Mouse (Mus musculus) right cerebral cortex, adult 18-20 months (tissue): Measurements from ENCODE around the gene Rbfox1.

Source experiments
- DNase-seq: peaks from one replicate; pipeline ENCODE4 v3.0.0; 2022; ENCODE audit warnings: mixed read lengths

Gene Rbfox1

DNA sequence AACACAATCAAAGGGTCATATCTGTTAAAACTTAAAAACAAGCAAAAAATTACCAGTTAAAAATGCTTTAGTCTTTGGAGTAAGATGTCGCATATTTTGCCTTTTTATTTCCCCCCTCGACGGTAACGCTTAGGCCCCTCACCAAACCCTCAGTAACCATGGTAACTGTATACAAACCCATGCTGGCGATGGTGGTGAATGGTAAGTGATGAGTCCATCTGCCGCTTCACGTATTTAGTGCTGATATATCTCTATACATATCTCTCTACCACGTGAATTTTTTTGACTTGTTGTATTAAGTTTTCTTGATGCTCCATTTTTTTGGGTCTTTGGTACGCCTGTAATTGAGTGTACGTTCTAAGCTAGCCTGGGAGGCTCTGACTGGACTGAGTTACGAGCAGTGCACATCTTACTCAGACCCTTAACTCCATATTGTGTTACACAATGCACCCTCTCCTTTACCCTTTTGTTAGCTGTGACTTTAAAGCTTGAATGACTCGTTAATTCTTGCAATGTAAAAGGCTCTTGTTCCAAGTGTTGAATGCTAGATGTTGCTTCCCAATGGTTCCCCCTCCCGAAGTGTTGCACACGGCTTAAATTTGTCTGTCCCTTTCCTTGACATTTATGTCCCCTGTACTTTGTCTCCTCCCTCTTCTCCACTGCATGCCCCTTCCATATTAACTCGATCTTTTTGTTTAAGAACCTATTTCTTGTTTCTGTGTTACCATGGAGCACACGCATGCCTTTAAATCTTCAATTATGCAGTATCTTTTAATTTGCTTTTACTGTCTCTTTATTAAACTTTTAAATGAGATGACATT is 1408.0 kb downstream of the Rbfox1 start:
- DNase-seq = no peak

GRCm38 (mm10) chr16:7302416-7302815 is 1417.3 kb downstream of the Rbfox1 start:
- no peak for DNase-seq

GRCm38 (mm10) chr16:7329196-7329595 is 1444.0 kb downstream of the Rbfox1 start:
- no peak for DNase-seq

GRCm38 (mm10) chr16:7341186-7341585 is 1456.0 kb downstream of the Rbfox1 start:
- DNase-seq = no peak

DNA sequence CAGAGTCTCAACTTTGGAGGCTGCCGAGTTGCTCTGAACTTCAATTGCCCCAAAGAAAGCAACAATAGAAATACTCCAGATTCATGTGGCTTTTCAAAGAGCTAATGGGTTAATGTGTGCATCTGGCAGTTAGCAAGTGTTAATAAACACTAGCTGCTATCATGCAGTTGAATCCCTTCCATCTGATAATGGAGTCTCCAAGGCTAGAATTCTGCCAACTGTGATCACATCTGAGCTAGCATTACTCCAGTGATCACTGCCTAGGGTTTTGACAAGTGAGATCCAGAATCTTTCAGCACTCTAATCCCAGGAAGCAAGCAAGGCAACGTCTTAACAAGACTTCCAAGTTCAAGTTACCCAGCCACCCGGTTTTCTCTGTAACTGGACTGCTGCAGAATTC is 1460.1 kb downstream of the Rbfox1 start:
- DNase-seq = no peak

DNA sequence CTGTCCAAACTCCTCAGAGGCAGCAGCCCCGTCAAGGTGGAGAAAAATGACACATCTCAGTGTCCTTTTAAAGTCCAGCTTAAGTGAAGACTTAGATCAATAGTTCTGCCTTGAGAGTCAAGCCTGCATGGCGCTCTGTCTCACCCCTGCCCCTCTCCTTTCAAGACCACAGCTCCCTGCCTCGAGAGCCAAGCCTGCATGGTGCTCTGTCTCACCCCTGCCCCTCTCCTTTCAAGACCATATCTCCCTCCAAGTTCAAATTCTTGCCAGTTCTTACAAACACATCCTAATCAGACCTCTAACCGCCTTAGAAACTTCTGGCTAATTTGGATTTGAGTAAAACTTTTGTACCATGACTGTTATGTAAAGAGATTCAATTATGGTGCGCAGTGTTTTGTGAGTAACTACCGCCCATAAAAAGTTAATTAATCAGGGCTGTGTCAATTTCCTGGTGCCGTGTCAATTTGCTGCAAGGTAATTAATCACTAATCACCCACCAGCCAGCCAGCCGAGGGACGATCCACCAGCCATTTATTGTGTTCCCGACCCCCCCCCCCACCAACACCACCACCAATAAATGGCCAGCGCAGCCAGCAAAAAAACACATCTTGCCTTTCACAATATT is 1461.0 kb downstream of the Rbfox1 start:
- no peak for DNase-seq

GRCm38 (mm10) chr16:7347522-7348165 is 1462.5 kb downstream of the Rbfox1 start:
- no peak for DNase-seq

GRCm38 (mm10) chr16:7352808-7353207 is 1467.7 kb downstream of the Rbfox1 start:
- DNase-seq = no peak

DNA sequence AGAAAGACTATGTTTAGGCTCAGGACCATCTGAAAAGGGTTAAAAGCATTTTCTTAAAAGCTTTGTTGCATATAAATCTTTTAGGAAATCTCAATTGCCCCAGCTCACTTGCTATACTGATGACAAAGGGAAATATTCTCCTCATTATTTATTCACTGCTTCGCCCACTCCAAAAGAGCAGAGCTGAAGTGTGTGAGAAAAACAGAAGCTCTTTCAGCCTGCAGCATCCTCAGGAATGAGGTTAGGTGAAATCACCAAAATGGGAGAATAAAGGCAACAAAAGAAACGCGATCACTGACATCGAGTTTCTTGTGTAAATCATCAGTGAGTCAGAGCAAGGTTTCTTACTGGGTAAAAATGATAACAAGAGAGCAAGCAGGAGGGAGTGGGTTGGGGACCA is 1469.0 kb downstream of the Rbfox1 start:
- DNase-seq = no peak

DNA sequence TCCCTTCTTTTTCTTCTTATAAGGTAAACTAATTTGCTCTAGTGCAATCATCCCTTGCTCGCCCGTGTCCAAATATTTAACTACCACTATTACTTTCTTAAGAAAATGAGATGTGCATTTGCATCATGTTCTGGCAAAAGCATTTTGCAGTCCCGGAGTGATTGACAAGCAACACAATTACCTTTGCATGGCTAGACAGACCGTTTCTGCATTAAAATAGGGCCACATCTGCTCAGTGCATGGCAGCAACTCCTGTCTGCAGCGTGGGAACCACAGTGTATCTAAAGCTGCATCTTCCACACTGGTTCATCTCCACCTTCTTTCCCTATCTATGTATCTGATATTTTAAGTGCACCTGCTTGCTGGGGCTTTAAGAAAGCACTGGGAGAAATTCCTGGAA is 1473.9 kb downstream of the Rbfox1 start:
- no peak for DNase-seq

- no peak for DNase-seq
Observed at GRCm38 (mm10) chr16:7360706-7361105, 1475.6 kb downstream of the Rbfox1 start.

DNA sequence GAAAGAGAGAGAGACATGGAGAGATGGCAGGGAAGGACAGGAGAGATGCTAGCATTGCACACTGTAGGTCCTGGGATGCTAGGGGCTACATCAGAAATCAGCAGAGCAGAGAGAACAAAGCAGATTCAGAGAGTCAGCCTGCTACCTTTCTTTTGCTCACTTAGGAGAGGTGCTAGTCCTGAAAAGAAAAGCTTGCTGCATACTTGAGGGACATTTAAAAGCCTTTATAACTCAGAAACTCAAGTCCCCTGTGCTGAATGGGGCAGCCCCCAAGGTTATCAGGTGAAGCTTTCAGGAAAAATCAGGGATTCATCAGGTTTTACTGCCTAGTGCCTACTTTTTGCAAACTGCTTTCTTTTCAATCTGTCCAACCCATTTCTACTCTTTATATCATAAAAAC is 1480.7 kb downstream of the Rbfox1 start:
- DNase-seq = no peak

- DNase-seq = no peak
Observed at GRCm38 (mm10) chr16:7374146-7374545, 1489.0 kb downstream of the Rbfox1 start.

GRCm38 (mm10) chr16:7374674-7375073 is 1489.5 kb downstream of the Rbfox1 start:
- no peak for DNase-seq

GRCm38 (mm10) chr16:7396101-7396500 is 1510.9 kb downstream of the Rbfox1 start:
- peak; percentile 30 for DNase-seq

DNA sequence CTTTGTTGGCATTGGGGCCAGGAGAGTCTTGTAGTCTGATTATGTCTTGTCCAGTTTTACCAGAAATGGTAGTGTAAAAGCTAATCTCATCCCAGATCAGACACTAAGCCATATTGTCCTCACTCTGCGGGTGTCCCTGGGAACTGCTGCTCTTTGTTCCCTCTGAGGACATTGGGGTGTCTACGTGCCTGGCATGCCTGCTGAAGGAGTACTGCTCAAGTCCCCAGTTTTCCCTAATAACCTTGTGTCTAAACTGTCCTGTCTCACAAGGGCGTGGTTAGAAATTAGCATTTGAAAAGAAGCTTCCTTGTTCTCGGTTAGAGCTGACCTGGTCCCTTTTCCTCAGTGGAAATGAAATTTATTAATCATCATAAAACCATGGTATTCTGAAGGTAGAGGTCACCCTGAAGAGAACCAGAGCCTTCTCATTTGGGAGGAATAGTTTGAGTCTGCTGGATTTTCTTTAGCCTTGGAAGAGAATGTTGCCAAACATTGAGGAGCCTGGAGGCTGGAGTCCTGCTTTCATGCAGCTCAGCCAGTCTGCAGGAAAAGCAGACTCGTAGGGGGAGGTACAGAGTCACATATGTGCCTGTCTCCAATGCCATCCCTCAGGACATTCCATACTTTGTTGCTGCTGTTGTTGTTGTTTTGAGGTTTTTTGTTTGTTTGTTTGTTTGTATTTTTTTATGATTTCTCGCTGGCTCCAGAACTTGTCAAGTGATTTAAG is 1519.8 kb downstream of the Rbfox1 start:
- DNase-seq = no peak

GRCm38 (mm10) chr16:7407862-7408640 is 1522.9 kb downstream of the Rbfox1 start:
- DNase-seq = no peak

- DNase-seq = peak; percentile 78
Observed at GRCm38 (mm10) chr16:7419655-7420281, 1534.6 kb downstream of the Rbfox1 start.

GRCm38 (mm10) chr16:7425386-7426089 is 1540.4 kb downstream of the Rbfox1 start:
- DNase-seq = no peak

GRCm38 (mm10) chr16:7433296-7433695 is 1548.1 kb downstream of the Rbfox1 start:
- DNase-seq = no peak

DNA sequence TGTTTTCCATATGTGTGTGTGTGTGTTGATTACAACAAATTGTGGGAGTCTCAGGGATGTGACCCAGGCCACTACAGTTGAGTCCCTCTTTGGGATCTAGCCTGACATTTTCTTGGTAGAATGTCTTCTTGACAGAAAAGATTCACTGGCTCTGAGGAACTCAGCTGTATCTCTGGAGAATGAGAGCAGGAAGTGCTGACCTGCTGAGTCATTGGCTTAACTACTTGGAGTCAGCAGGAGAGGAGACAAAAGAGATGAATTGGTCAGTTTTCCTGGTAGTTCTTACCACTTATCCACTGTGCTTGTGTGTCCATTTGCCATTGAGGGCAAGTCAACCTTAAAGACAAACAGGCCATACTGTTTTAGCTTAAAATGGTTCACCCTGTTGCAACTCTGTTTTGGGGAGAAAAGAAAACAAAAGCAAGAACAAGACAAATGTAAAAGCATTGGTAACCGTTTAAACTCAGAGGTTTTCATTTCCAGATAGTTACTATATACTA is 1561.7 kb downstream of the Rbfox1 start:
- DNase-seq = no peak
